Mouse (Mus musculus): ENCODE measurements around the gene Mn1.

Mn1 gene

GRCm38 (mm10) chr5:111416591-111417374 lies at the start of gene Mn1:
Mn1 (plus strand) TSS chr5:111417362.
- DNase-seq = peak; percentile 78

- DNase-seq = no peak
These were observed 49.1 kb upstream of the Mn1 start for GRCm38 (mm10) chr5:111367937-111368517.

GRCm38 (mm10) chr5:111368576-111368975 lies 48.6 kb upstream of the Mn1 start:
- DNase-seq = no peak

GRCm38 (mm10) chr5:111375616-111376015 lies 41.5 kb upstream of the Mn1 start:
- DNase-seq = peak; percentile 64

- DNase-seq = no peak
These were observed 40.7 kb upstream of the Mn1 start for GRCm38 (mm10) chr5:111376276-111377020.

- peak; percentile 41 for DNase-seq
These were observed 38.8 kb upstream of the Mn1 start for GRCm38 (mm10) chr5:111378126-111378993.

GRCm38 (mm10) chr5:111383335-111383734 lies 33.8 kb upstream of the Mn1 start:
- no peak for DNase-seq

- DNase-seq = no peak
These were observed 26.3 kb upstream of the Mn1 start for GRCm38 (mm10) chr5:111390911-111391310.

GRCm38 (mm10) chr5:111391485-111391884 lies 25.7 kb upstream of the Mn1 start:
- no peak for DNase-seq

- peak; percentile 63 for DNase-seq
These were observed 23.6 kb upstream of the Mn1 start for GRCm38 (mm10) chr5:111393346-111394197.

GRCm38 (mm10) chr5:111394198-111395053 lies 22.7 kb upstream of the Mn1 start:
- DNase-seq = no peak

GRCm38 (mm10) chr5:111395771-111396170 lies 21.4 kb upstream of the Mn1 start:
- DNase-seq = no peak

- DNase-seq = no peak
These were observed 21.0 kb upstream of the Mn1 start for GRCm38 (mm10) chr5:111396199-111396598.

- no peak for DNase-seq
These were observed 18.7 kb upstream of the Mn1 start for GRCm38 (mm10) chr5:111398471-111398870.

- DNase-seq = no peak
These were observed 17.9 kb upstream of the Mn1 start for GRCm38 (mm10) chr5:111399271-111399670.

- DNase-seq = no peak
These were observed 15.1 kb upstream of the Mn1 start for GRCm38 (mm10) chr5:111401879-111402650.

GRCm38 (mm10) chr5:111402651-111402996 lies 14.5 kb upstream of the Mn1 start:
- no peak for DNase-seq

GRCm38 (mm10) chr5:111404721-111405120 lies 12.4 kb upstream of the Mn1 start:
- DNase-seq = no peak

GRCm38 (mm10) chr5:111408470-111409105 lies 8.6 kb upstream of the Mn1 start:
- DNase-seq = no peak

Data from kidney, adult 11 months (tissue).